Mouse (Mus musculus) heart, adult 2 months (tissue): ENCODE data around the gene Rxfp4.

Experiments used
- CTCF ChIP-seq: fragments of 200-600 bp; IDR thresholded peaks from 2 replicates; pipeline ENCODE4 v1.8.1; 2022; ENCODE audit warnings: antibody characterized with exemption, mild to moderate bottlenecking, moderate library complexity
- POLR2A ChIP-seq: fragments of 200-500 bp; IDR thresholded peaks from 2 replicates; pipeline ENCODE4 v1.6.1; 2011; ENCODE audit warnings: mild to moderate bottlenecking, low read depth, low read length, control low read depth; ENCODE audit not compliant: insufficient read depth

GRCm38 (mm10) chr3:88616951-88617500 is 35.9 kb downstream of the Rxfp4 start:
- TF ChIP-seq CTCF = no peak
- no peak for TF ChIP-seq POLR2A
